Mouse (Mus musculus): ENCODE data around the gene Mfsd4a.

GRCm38 (mm10) chr1:132043759-132044158 lies 24.1 kb downstream of the Mfsd4a start:
- TF ChIP-seq CTCF (IDR thresholded peaks at IDR 0.05; ENCODE audit: control insufficient read depth, insufficient read depth, low read length) (no peak), POLR2A (IDR thresholded peaks at IDR 0.05; ENCODE audit: borderline replicate concordance, control insufficient read depth, low read depth, low read length) (no peak)
